Mouse (Mus musculus) adrenal gland (tissue): ENCODE results near the gene Cnn1.

Source experiments
- intact Hi-C: fragments of 180-260 bp; cut with DNase I; formaldehyde crosslinking; loops from one replicate; pipeline ENCODE4 v1.15.1; 2025
- long read RNA-seq, 2 experiments: library from polyadenylated mRNA; unstranded; transcript quantifications; one replicate each; pipeline ENCODE4 v2.0.0; 2020; ENCODE audit warnings: borderline replicate concordance in 1 of 2; ENCODE audit not compliant: insufficient replicate concordance in 1 of 2

Cnn1 gene
- long read RNA-seq, experiment 1, partial matches to known transcripts, result 0 of 2 reads
- long read RNA-seq, experiment 1, other reads (novel, unspliced or antisense), result 1 of 2 reads
- long read RNA-seq, experiment 2, result 0 reads

GRCm38 (mm10) chr9:22098993-22099696, at the start of gene Cnn1:
TSS of gene Cnn1 (plus strand) at chr9:22099216.
- intact Hi-C loops, result loop anchor here (10.0 kb wide), 1 partner anchor 46 kb away; no protein-coding TSS in a partner anchor

GRCm38 (mm10) chr9:22049315-22049714, 49.7 kb upstream of the Cnn1 start:
- intact Hi-C loops, result loop anchor here (5.0 kb wide), 1 partner anchor 42 kb away; no protein-coding TSS in a partner anchor

GRCm38 (mm10) chr9:22049721-22050270, 49.2 kb upstream of the Cnn1 start:
- intact Hi-C loops, result loop anchor here (5.0 kb wide), 1 partner anchor 42 kb away; no protein-coding TSS in a partner anchor

GRCm38 (mm10) chr9:22050351-22050889, 48.6 kb upstream of the Cnn1 start:
- intact Hi-C loops, result no loop called here

- intact Hi-C loops, result no loop called here
These were observed 47.7 kb upstream of the Cnn1 start for GRCm38 (mm10) chr9:22051161-22051957.

- intact Hi-C loops, result no loop called here
These were observed 47.1 kb upstream of the Cnn1 start, which contains the start of gene Elavl3 for GRCm38 (mm10) chr9:22051958-22052254. TSS of gene Elavl3 (minus strand) at chr9:22052023.

GRCm38 (mm10) chr9:22053657-22054056, 45.4 kb upstream of the Cnn1 start:
- intact Hi-C loops, result loop anchor here (2.0 kb wide), 1 partner anchor 75 kb away; no protein-coding TSS in a partner anchor

- intact Hi-C loops, result loop anchor here (2.0 kb wide), 1 partner anchor 76 kb away; no protein-coding TSS in a partner anchor
These were observed 44.5 kb upstream of the Cnn1 start for GRCm38 (mm10) chr9:22054411-22055076.

GRCm38 (mm10) chr9:22055713-22056112, 43.3 kb upstream of the Cnn1 start:
- intact Hi-C loops, result loop anchor here (2.0 kb wide), 1 partner anchor 77 kb away; no protein-coding TSS in a partner anchor

- intact Hi-C loops, result no loop called here
These were observed 42.6 kb upstream of the Cnn1 start for GRCm38 (mm10) chr9:22056303-22056910.

GRCm38 (mm10) chr9:22057031-22057517, 41.9 kb upstream of the Cnn1 start:
- intact Hi-C loops, result no loop called here

GRCm38 (mm10) chr9:22058011-22058424, 41.0 kb upstream of the Cnn1 start:
- intact Hi-C loops, result no loop called here

GRCm38 (mm10) chr9:22061339-22061738, 37.7 kb upstream of the Cnn1 start:
- intact Hi-C loops, result loop anchor here (10.0 kb wide), 1 partner anchor 163 kb away; the partner anchor contains the start of gene Zfp809

GRCm38 (mm10) chr9:22064341-22064740, 34.7 kb upstream of the Cnn1 start:
- intact Hi-C loops, result loop anchor here (10.0 kb wide), 1 partner anchor 160 kb away; the partner anchor contains the start of gene Zfp809

GRCm38 (mm10) chr9:22065642-22066041, 33.4 kb upstream of the Cnn1 start:
- intact Hi-C loops, result loop anchor here (2.0 to 10.0 kb wide), 2 partner anchors 77 to 159 kb away; partner anchors contain the start of gene Zfp809

- intact Hi-C loops, result loop anchor here (2.0 to 10.0 kb wide), 2 partner anchors 76 to 158 kb away; partner anchors contain the start of gene Zfp809
These were observed 32.6 kb upstream of the Cnn1 start for GRCm38 (mm10) chr9:22066433-22066832.

- intact Hi-C loops, result loop anchor here (2.0 to 10.0 kb wide), 2 partner anchors 76 to 158 kb away; partner anchors contain the start of gene Zfp809
These were observed 31.8 kb upstream of the Cnn1 start for GRCm38 (mm10) chr9:22067195-22067594.

- intact Hi-C loops, result loop anchor here (10.0 kb wide), 1 partner anchor 155 kb away; the partner anchor contains the start of gene Zfp809
These were observed 29.0 kb upstream of the Cnn1 start for GRCm38 (mm10) chr9:22069881-22070553.
